Mouse (Mus musculus) G1E (cell line): ENCODE data around the gene Zfyve28.

Experiments
- CTCF ChIP-seq: IDR thresholded peaks from 2 replicates; pipeline ENCODE4 v1.5.1; 2012; ENCODE audit warnings: low read depth, low read length, inconsistent platforms, mixed read lengths
- GATA1 ChIP-seq: IDR thresholded peaks from 2 replicates; pipeline ENCODE4 v1.6.1; 2012; ENCODE audit warnings: borderline replicate concordance, low read length, inconsistent platforms, mixed read lengths
- GATA2 ChIP-seq: IDR thresholded peaks from 2 replicates; pipeline ENCODE4 v1.6.1; 2012; ENCODE audit warnings: low read depth, low read length, inconsistent platforms, borderline replicate concordance

DNA sequence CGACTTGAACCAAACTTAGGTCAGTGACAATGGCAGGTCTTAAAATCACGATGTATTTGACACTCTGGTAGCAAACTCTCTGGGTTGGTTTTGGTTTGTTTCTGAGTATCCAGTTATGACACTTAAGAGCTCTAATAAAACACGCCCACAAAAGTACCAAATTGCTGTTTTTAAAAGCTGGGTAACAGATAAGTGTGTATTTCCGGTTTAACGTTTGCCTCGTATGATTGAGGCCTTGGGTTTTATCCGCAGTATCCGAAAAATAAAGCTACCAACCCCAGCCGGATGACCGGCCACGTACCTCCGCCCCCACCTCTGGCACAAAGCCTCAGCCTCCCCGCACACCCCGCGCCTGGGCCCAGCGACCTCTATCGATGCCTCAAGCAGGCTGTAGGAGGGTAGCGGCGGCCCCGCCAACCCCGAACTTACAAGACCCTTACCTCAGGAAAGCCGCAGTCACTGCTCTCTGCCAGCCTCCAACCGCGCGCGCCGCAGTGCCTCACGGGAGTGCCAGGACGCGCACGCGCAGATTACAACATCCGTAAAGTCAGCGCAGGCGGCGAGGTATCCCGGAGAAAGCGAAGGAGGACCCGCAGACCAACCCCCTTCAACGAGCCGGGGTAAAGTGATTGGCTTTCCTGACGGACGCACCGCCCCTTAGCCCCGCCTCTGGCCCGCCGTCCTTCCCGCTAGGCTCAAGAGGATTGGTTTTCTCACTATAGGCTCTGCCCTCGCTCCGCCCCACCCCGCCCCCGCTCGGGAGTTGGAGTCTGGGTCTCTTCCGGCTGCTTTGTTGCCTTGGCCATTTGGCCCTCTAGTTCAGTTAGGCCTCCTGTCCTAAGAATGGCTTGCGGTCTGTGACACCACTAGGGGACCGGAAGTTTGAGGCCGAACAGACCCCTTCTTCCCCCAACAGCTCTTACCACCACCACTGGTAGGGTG lies 119.0 kb downstream of the Zfyve28 start, which contains the start of the genes Poln and Haus3:
- TF ChIP-seq CTCF = no peak
- TF ChIP-seq GATA2 = no peak
- no peak for TF ChIP-seq GATA1
